Mouse (Mus musculus): ENCODE measurements around the gene Cdr2l.
A peak's percentile ranks its signal among the peaks of the same experiment; 100 is the strongest.

Cdr2l gene

DNA sequence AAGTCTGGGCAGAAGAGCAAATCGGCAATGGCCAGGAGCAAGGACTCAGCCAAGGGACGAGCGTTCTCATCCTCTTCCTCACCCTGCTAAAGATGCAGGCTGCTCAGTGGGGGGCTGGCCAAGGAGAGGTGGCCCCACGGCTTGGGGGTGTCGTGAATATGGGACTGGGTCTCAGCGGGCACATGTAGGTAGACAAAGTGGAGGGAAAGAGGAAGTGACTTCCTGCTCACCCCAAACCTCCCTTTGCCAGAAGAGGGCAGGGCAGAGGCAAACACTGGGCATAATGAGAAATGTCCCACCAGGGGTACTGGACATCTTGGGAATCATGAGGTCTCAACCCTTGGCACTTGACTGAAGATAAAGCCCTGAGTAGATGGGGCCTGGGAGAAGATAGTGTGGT lies 22.0 kb upstream of the Cdr2l start:
- Histone ChIP-seq H3K27me3 (ENCODE audit: control insufficient read depth, insufficient read depth, low read length, poor library complexity, severe bottlenecking) (no peaks in the 10 kb centered on the region), H3K36me3 (ENCODE audit: control insufficient read depth, insufficient read depth, low read length, poor library complexity, severe bottlenecking) (no peaks in the 10 kb centered on the region)
- peak; percentile 23 for DNase-seq (ENCODE audit: low read depth, low spot score)

DNA sequence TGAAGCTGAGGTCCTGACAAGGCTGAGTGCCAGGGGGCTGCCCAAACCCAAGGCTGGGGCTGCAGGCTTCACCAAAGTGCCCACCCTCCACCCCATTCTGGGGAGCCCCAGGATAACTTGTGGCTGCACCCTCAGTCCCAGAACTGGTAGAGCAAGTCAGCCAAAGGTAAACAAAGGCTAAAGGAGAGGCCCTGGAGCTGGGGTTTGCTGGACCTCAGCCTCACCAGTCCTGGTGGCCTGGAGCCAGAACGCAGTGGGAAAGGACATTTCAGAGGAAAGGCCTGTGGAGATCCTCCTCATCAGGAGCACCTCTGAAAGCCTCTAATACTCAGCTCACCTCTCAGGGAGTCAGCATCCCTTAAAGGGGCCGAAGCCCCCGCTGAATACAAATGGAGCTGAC lies 17.6 kb upstream of the Cdr2l start:
- H3K27me3 ChIP-seq (ENCODE audit: control insufficient read depth, insufficient read depth, low read length, poor library complexity, severe bottlenecking): peaks cover 4% of the 10 kb centered on the region
- DNase-seq (ENCODE audit: low read depth, low spot score): no peak
- H3K36me3 ChIP-seq (ENCODE audit: control insufficient read depth, insufficient read depth, low read length, poor library complexity, severe bottlenecking): no peaks in the 10 kb centered on the region

DNA sequence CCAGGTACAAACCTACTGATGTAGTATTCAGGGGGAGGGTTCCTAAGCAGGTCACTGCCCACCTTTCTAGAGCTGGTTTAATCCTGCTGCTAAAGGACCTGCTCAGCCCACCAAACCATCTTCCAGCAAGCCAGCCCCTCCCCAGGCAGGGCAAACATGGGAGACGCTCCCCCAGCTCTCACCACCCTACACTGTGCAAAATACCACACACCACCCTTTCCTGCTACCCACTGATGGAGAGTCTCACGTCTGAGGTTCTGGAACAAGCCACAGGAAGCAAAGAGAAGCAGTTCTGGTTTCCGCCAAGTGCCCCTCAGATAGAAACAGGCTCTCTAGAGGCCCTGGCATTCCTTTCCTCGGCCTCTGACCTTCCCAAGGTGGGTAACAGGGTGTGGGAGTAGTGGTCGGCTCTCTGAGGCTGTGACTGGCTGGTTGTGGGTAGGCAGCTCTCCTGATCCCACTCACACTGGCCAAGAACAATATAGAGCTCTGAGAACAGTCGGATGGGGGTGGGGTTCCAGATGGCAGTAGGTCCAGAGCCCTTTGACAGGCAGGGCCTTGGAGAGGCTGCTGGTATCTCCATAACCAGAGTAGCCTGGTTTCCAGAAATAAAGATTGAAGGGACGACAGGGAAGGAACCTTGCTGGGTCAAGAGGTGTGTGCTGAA lies 15.5 kb upstream of the Cdr2l start:
- DNase-seq (ENCODE audit: low read depth, low spot score): no peak
- peaks cover 4% of the 10 kb centered on the region for H3K27me3 ChIP-seq (ENCODE audit: control insufficient read depth, insufficient read depth, low read length, poor library complexity, severe bottlenecking)
- no peaks in the 10 kb centered on the region for H3K36me3 ChIP-seq (ENCODE audit: control insufficient read depth, insufficient read depth, low read length, poor library complexity, severe bottlenecking)

DNA sequence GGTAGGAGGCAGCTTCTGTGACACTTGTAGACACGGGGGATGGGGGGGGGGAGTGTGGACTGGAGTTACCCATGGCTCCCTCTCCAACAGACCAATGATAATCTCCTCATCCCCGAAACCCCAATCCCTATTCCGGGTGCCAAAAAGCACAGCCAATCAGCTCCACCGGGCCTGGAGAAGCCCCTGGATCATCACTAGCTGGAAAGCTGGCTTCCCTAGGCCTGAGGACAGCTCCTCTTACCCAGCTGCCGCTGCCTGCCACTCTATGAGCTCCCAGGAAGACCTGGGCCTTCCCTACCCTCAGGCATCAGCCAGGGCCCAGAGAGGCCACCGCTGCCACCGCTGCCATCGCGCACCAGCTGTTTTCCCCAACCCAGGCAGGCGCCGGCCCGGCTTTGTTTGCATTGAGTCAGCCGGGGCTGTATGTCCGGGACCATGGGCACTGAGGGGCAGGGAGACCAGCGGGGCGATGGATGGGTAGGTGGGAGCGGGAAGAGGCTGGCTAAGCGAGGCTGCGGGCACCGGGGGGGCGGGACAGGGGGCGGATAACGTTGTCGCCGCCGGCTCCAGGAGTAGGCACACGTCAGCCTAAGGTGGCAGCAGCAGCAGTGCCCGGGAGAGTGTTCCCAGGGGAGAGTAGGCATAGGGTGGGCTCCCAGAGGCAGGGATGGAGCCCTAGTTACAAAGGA lies 14.9 kb upstream of the Cdr2l start:
- H3K27me3 ChIP-seq (ENCODE audit: control insufficient read depth, insufficient read depth, low read length, poor library complexity, severe bottlenecking): peaks cover 4% of the 10 kb centered on the region
- H3K36me3 ChIP-seq (ENCODE audit: control insufficient read depth, insufficient read depth, low read length, poor library complexity, severe bottlenecking): no peaks in the 10 kb centered on the region
- no peak for DNase-seq (ENCODE audit: low read depth, low spot score)

DNA sequence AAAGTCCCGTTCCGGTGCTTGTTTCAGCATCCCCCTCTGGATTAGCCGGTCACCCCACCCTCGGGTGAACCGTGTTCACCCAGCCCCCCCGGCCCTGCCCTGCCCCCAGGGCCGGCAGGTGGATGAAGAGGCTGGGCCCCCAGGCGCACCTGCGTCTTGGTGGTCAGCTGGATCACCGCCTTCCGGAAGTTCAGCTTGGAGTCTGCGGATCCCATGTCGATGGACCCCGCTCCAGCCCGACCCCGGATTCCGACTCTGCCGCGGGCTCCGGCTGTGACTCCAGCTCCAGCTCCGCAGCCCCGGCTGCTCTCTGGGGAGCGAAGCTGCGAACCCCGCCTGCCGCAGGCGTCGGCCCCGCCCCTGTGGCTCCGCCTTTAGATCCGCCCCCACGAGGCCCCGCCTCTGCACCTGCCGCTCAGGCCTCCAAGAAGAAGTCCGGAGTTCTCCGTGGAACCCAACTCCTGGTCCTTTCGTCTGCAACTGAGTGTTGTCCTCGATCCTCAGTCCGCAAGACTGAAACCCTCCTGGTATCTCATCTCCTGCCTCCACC lies 14.2 kb upstream of the Cdr2l start, which contains the start of gene Hid1:
TSS of gene Hid1 (minus strand) at position 362 of the 550 bp plus-strand sequence.
- no peaks in the 10 kb centered on the region for H3K36me3 ChIP-seq (ENCODE audit: control insufficient read depth, insufficient read depth, low read length, poor library complexity, severe bottlenecking)
- peak; percentile 77 for DNase-seq (ENCODE audit: low read depth, low spot score)
- peaks cover 4% of the 10 kb centered on the region for H3K27me3 ChIP-seq (ENCODE audit: control insufficient read depth, insufficient read depth, low read length, poor library complexity, severe bottlenecking)

DNA sequence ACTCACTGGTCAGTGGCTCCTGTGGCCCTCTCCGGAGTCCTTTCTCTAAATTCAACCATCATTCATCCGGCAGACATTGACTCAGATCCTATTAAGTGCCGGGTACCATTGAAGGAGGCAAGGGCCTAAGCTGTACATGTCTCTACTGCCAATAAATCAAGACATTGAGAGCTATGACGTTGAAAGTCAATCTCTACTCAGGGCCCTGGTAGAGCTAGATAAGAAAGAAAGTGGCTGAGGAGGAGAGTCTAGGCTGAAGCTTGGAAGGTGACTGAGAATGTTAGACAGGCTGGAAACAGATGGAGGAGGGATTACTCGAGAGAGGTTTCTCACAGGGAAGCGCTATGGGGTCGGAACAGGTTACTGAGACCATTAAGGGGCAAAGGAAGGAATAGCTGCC lies 11.3 kb upstream of the Cdr2l start:
- Histone ChIP-seq H3K36me3 (ENCODE audit: control insufficient read depth, insufficient read depth, low read length, poor library complexity, severe bottlenecking) (no peaks in the 10 kb centered on the region), H3K27me3 (ENCODE audit: control insufficient read depth, insufficient read depth, low read length, poor library complexity, severe bottlenecking) (peaks cover 4% of the 10 kb centered on the region)
- no peak for DNase-seq (ENCODE audit: low read depth, low spot score)

DNA sequence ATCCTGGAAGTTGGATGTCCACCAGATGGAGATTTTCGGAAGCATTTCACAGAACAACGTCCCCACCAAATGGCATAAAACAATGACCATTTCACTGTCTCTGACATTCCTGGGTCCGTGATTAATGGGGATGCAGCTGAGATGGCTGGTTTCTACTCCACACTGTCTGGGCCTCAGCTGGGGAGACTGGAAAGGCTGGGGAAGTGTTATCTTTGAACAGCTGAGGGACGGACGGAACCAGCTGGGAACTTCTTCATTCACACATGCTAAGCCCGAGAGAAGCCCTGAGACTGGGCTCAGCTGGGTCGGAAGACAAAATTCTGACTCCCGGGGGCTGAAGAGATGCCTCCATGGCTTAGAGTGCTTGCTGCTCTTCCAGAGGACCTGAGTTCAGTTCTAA lies 10.4 kb upstream of the Cdr2l start:
- Histone ChIP-seq H3K27me3 (ENCODE audit: control insufficient read depth, insufficient read depth, low read length, poor library complexity, severe bottlenecking) (peaks cover 3% of the 10 kb centered on the region), H3K36me3 (ENCODE audit: control insufficient read depth, insufficient read depth, low read length, poor library complexity, severe bottlenecking) (no peaks in the 10 kb centered on the region)
- no peak for DNase-seq (ENCODE audit: low read depth, low spot score)

GRCm38 (mm10) chr11:115372015-115372414 lies 9.7 kb upstream of the Cdr2l start:
- DNase-seq (ENCODE audit: low read depth, low spot score): no peak
- Histone ChIP-seq H3K27me3 (ENCODE audit: control insufficient read depth, insufficient read depth, low read length, poor library complexity, severe bottlenecking) (no peaks in the 10 kb centered on the region; the same call in 1 of the 2 replicates), H3K36me3 (ENCODE audit: control insufficient read depth, insufficient read depth, low read length, poor library complexity, severe bottlenecking) (no peaks in the 10 kb centered on the region)

- no peak for DNase-seq (ENCODE audit: low read depth, low spot score)
- H3K36me3 ChIP-seq (ENCODE audit: control insufficient read depth, insufficient read depth, low read length, poor library complexity, severe bottlenecking): no peaks in the 10 kb centered on the region
- no peaks in the 10 kb centered on the region for H3K27me3 ChIP-seq (ENCODE audit: control insufficient read depth, insufficient read depth, low read length, poor library complexity, severe bottlenecking)
These were observed 9.0 kb upstream of the Cdr2l start for GRCm38 (mm10) chr11:115372737-115373136.

- DNase-seq (ENCODE audit: low read depth, low spot score): no peak
- no peaks in the 10 kb centered on the region for H3K27me3 ChIP-seq (ENCODE audit: control insufficient read depth, insufficient read depth, low read length, poor library complexity, severe bottlenecking)
- no peaks in the 10 kb centered on the region for H3K36me3 ChIP-seq (ENCODE audit: control insufficient read depth, insufficient read depth, low read length, poor library complexity, severe bottlenecking)
These were observed 7.7 kb upstream of the Cdr2l start for GRCm38 (mm10) chr11:115373805-115374694.

- no peaks in the 10 kb centered on the region for H3K36me3 ChIP-seq (ENCODE audit: control insufficient read depth, insufficient read depth, low read length, poor library complexity, severe bottlenecking)
- no peak for DNase-seq (ENCODE audit: low read depth, low spot score)
- H3K27me3 ChIP-seq (ENCODE audit: control insufficient read depth, insufficient read depth, low read length, poor library complexity, severe bottlenecking): no peaks in the 10 kb centered on the region
These were observed 6.9 kb upstream of the Cdr2l start for GRCm38 (mm10) chr11:115374695-115375425.

- no peak for DNase-seq (ENCODE audit: low read depth, low spot score)
- H3K27me3 ChIP-seq (ENCODE audit: control insufficient read depth, insufficient read depth, low read length, poor library complexity, severe bottlenecking): no peaks in the 10 kb centered on the region
- no peaks in the 10 kb centered on the region for H3K36me3 ChIP-seq (ENCODE audit: control insufficient read depth, insufficient read depth, low read length, poor library complexity, severe bottlenecking)
These were observed 5.0 kb upstream of the Cdr2l start for GRCm38 (mm10) chr11:115376722-115377121.

DNA sequence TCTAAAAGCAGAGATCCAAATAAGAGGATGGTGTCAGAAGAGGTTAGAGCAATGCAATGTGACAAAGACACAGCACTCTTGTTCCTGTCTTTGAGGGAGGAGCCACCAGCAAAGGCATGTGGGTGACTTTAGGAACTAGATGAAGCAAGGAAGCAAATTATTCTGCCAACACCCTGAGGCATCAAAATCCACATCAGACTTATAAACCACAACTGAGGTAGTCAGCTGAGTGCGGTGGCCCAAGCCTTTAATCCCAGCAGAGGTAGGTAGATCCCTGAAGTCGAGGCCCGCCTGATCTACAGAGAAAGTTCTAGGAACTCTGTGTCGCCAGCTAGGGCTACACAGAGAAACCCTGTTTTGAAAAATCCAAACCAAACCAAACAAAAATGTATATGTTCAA lies 4.5 kb upstream of the Cdr2l start:
- no peaks in the 10 kb centered on the region for H3K27me3 ChIP-seq (ENCODE audit: control insufficient read depth, insufficient read depth, low read length, poor library complexity, severe bottlenecking)
- H3K36me3 ChIP-seq (ENCODE audit: control insufficient read depth, insufficient read depth, low read length, poor library complexity, severe bottlenecking): no peaks in the 10 kb centered on the region
- no peak for DNase-seq (ENCODE audit: low read depth, low spot score)

DNA sequence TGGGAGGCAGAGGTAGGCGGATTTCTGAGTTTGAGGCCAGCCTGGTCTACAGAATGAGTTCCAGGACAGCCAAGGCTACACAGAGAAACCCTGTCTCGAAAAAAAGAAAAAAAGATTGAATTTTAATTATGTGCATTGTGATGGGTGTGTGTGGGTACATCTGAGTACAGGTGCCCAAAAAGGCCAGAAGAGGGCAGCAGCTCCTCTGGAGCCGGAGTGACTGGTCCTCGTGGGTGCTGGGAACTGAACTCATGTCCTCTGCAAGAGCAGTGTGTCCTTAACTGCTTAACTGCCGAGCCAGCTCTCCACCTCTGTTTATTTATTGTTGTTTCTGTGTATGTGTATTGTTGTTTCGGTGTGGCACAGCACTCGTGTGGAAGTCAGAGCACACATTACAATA lies 3.9 kb upstream of the Cdr2l start:
- DNase-seq (ENCODE audit: low read depth, low spot score): no peak
- no peaks in the 10 kb centered on the region for H3K27me3 ChIP-seq (ENCODE audit: control insufficient read depth, insufficient read depth, low read length, poor library complexity, severe bottlenecking)
- no peaks in the 10 kb centered on the region for H3K36me3 ChIP-seq (ENCODE audit: control insufficient read depth, insufficient read depth, low read length, poor library complexity, severe bottlenecking)
